Mouse (Mus musculus): ENCODE measurements around the gene Zyg11a. TPM values are rescaled to one million over a fixed set of nuclear protein-coding genes. Genes with fewer than 3 reads are reported as not detected.
"Not testable (repeated sequence)": the region's sequence is repeated elsewhere in the genome, so short reads cannot be mapped to it uniquely, and the experiment has no call there.

Zyg11a gene
- total RNA-seq, 2 experiments from 2014 or later: not detected

- ATAC-seq (replicated peaks; ENCODE audit: poor library complexity): not testable (repeated sequence)
Observed at GRCm38 (mm10) chr4:108145554-108145953, 72.3 kb downstream of the Zyg11a start.

DNA sequence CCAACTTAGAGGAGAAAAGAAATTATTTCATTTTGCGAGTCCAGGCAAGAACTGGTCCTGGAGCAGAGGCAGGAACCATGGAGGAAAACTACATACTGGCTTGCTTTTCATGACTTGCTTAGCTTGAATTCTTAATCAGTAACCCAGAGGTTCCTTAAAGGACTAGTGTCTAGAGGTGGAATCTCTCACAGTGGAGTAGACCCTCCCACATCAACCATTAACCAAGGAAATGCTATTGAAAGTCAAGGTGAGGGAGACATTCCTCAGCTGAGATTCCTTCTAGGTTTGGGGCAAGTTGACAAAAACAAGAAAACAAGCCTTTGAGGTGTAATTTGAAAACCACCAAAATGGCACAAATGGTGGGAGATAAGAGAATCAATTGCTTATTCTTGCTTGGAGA lies 73.0 kb downstream of the Zyg11a start, which contains the start of gene Scp2:
Scp2 (minus strand) TSS at position 119 of the 400 bp plus-strand sequence.
- ATAC-seq (replicated peaks; ENCODE audit: poor library complexity): no peak

DNA sequence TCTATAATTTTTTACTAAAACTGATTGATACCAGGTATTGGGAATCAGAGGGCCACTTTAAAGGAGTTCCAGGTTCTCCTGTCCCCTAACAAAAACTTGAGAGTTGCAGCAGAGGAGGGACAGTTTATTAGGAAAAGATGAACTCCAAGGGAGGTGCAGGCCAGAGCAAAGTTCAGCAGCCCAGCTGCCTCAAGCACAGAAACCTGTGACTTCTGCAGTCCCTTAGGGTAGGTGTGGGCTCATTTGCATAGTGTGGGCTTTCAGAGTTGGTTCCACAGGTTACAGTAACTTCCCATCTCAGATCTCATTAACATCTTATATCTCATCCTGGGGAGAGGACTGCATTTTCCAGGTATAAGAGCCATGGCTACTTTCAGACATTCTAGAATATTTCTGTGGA lies 74.1 kb downstream of the Zyg11a start:
- ATAC-seq (replicated peaks; ENCODE audit: poor library complexity): no peak

DNA sequence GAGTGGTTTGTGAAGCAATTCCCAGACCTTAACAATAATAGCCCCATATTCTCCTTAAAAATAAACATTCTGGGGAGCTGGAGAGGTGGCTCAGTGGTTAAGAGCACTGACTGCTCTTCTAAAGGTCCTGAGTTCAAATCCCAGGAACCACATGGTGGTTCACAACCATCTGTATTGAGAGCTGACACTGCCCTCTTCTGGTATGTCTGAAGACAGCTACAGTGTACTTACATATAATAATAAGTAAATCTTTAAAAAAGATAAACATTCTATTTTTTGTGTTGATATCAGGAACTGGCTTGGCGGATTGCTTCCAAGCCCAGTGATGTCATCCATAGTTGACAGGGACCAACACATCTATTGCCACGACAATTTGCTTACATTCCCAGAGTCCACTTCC lies 74.7 kb downstream of the Zyg11a start:
- ATAC-seq (replicated peaks; ENCODE audit: poor library complexity): not testable (repeated sequence)

DNA sequence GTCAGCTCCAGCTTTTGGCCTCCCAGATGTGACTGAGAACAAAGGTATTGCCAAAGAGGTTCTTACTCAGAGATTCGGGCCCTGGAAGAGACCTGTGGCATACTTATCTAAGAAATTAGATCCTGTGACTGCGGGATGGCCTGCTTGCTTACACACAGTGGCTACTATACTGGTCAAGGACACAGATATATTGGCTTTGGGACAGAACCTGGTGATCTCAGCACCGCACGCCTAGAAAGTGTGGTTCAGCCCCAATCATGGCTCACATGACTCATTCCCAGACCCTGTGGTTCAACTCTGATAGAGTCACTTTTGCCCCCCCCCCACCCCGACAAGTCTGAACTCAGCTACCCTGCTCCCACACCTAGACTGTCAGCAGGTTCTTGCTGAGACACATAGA lies 80.9 kb downstream of the Zyg11a start:
- no peak for ATAC-seq (replicated peaks; ENCODE audit: poor library complexity)

Other genes with a start within 250 kb of the Zyg11a start
- gene Slc1a7, start 249.7 kb downstream of the Zyg11a start, total RNA-seq (2015): not detected in 2 replicates
- not detected in 2 replicates for gene Slc1a7, start 249.7 kb downstream of the Zyg11a start, total RNA-seq (2017)
- gene Podn, start 121.6 kb downstream of the Zyg11a start, total RNA-seq (2015): 0.44 TPM in 1 of 2 replicates, not detected in the other
- gene Podn, start 121.6 kb downstream of the Zyg11a start, total RNA-seq (2017): not detected in 2 replicates
- 205 and 243 TPM in 2 replicates for gene Scp2, start 73.0 kb downstream of the Zyg11a start, total RNA-seq (2015)
- gene Scp2, start 73.0 kb downstream of the Zyg11a start, total RNA-seq (2017): 288 and 345 TPM in 2 replicates
- gene Echdc2, start 52.6 kb downstream of the Zyg11a start, total RNA-seq (2015): 0.37 and 0.86 TPM in 2 replicates
- not detected in 2 replicates for gene Echdc2, start 52.6 kb downstream of the Zyg11a start, total RNA-seq (2017)
- gene Zyg11b, start 83.0 kb upstream of the Zyg11a start, total RNA-seq (2015): 14.7 and 18.4 TPM in 2 replicates
- gene Zyg11b, start 83.0 kb upstream of the Zyg11a start, total RNA-seq (2017): 19.2 and 21.5 TPM in 2 replicates
- 14.5 and 19.2 TPM in 2 replicates for gene Coa7, start 110.1 kb upstream of the Zyg11a start, total RNA-seq (2015)
- gene Coa7, start 110.1 kb upstream of the Zyg11a start, total RNA-seq (2017): 6.4 and 11.8 TPM in 2 replicates
- gene Shisal2a, start 165.3 kb upstream of the Zyg11a start, total RNA-seq (2015): not detected in 2 replicates
- gene Shisal2a, start 165.3 kb upstream of the Zyg11a start, total RNA-seq (2017): not detected in 2 replicates
- 0.46 and 0.79 TPM in 2 replicates for gene Gpx7, start 188.9 kb upstream of the Zyg11a start, total RNA-seq (2015)
- 0.50 and 0.95 TPM in 2 replicates for gene Gpx7, start 188.9 kb upstream of the Zyg11a start, total RNA-seq (2017)
- 69.5 and 88.5 TPM in 2 replicates for gene Tut4, start 241.4 kb upstream of the Zyg11a start, total RNA-seq (2015)
- 29.4 and 45.8 TPM in 2 replicates for gene Tut4, start 241.4 kb upstream of the Zyg11a start, total RNA-seq (2017)